Mouse (Mus musculus) intestine, postnatal 0 days (tissue): Measurements from ENCODE around the gene Acsl1. TPM values are rescaled to one million over a fixed set of nuclear protein-coding genes. Genes with fewer than 3 reads are reported as not detected.

Experiments used
- ATAC-seq: fragments of 200-750 bp; cut with Nextera tagmentation; 2 replicates; pipeline ENCODE4 v1.8.0; 2017; ENCODE audit warnings: mild to moderate bottlenecking, moderate TSS enrichment, moderate library complexity
- H3K27ac ChIP-seq: fragments of 300-500 bp; sonication (generic); 2 replicates; pipeline ENCODE4 v1.5.1; 2014; ENCODE audit warnings: mild to moderate bottlenecking, low read depth, low read length, moderate library complexity
- H3K27me3 ChIP-seq: fragments of 300-500 bp; sonication (generic); replicated peaks from 2 replicates; pipeline ENCODE4 v1.6.1; 2014; ENCODE audit warnings: low read length, mixed read lengths; ENCODE audit not compliant: control insufficient read depth, insufficient read depth
- H3K36me3 ChIP-seq: fragments of 300-500 bp; sonication (generic); 2 replicates; pipeline ENCODE4 v1.6.1; 2014; ENCODE audit warnings: mild to moderate bottlenecking, moderate library complexity; ENCODE audit not compliant: control insufficient read depth, insufficient read depth
- H3K4me1 ChIP-seq: fragments of 300-500 bp; sonication (generic); replicated peaks from 2 replicates; pipeline ENCODE4 v1.6.1; 2014; ENCODE audit warnings: antibody characterized with exemption, low read length, mixed read lengths; ENCODE audit not compliant: control insufficient read depth, insufficient read depth
- H3K4me2 ChIP-seq: fragments of 300-500 bp; sonication (generic); replicated peaks from 2 replicates; pipeline ENCODE4 v1.6.1; 2014; ENCODE audit warnings: low read depth, mild to moderate bottlenecking, moderate library complexity
- H3K4me3 ChIP-seq: fragments of 300-500 bp; sonication (generic); 2 replicates; pipeline ENCODE4 v1.5.1; 2014; ENCODE audit warnings: low read depth, low read length
- H3K9ac ChIP-seq: fragments of 300-500 bp; sonication (generic); 2 replicates; pipeline ENCODE4 v1.6.1; 2014; ENCODE audit warnings: mild to moderate bottlenecking, low read depth, low read length
- H3K9me3 ChIP-seq: fragments of 300-500 bp; sonication (generic); 2 replicates; pipeline ENCODE4 v1.6.1; 2016; ENCODE audit warnings: mixed run types; ENCODE audit not compliant: control insufficient read depth
- CTCF ChIP-seq: sonication (generic); IDR thresholded peaks from 2 replicates; pipeline ENCODE4 v1.5.1; 2016; ENCODE audit warnings: low read depth, mild to moderate bottlenecking, control low read depth, antibody characterized with exemption, moderate library complexity
- WGBS: fragments of 180-500 bp; shearing (Covaris S2); extraction: QIAGEN DNeasy Blood & Tissue Kit; methylation state at CpG from one replicate; pipeline ENCODE4 v1.1.7; 2014; 5-methylcytosine and 5-hydroxymethylcytosine counted together
- polyA plus RNA-seq: library from polyadenylated mRNA; unstranded; fragments of >200 nt; fragmentation: Nextera tagmentation; extraction: Ambion mirVana; gene quantifications from 2 replicates; pipeline ENCODE4 v1.2.1, GENCODE M21; 2015

Gene Acsl1
- polyA plus RNA-seq, 1 experiment from 2014 or later: 54.0 TPM

- WGBS: 81% methylated on average over 14 of the region's 14 CpGs
- no peak overlapping the region for H3K9ac ChIP-seq
- no peaks in the 10 kb centered on the region for H3K4me1 ChIP-seq
- H3K4me3 ChIP-seq: no peak overlapping the region
- no peak overlapping the region for H3K27ac ChIP-seq
- no peak for ATAC-seq
- no peaks in the 10 kb centered on the region for H3K27me3 ChIP-seq
- H3K4me2 ChIP-seq: no peak overlapping the region
- H3K9me3 ChIP-seq: no peaks in the 10 kb centered on the region
- no peak for TF ChIP-seq CTCF
- peaks cover 66% of the 10 kb centered on the region for H3K36me3 ChIP-seq
Measured at GRCm38 (mm10) chr8:46508488-46509395, 37.9 kb downstream of the Acsl1 start.

DNA sequence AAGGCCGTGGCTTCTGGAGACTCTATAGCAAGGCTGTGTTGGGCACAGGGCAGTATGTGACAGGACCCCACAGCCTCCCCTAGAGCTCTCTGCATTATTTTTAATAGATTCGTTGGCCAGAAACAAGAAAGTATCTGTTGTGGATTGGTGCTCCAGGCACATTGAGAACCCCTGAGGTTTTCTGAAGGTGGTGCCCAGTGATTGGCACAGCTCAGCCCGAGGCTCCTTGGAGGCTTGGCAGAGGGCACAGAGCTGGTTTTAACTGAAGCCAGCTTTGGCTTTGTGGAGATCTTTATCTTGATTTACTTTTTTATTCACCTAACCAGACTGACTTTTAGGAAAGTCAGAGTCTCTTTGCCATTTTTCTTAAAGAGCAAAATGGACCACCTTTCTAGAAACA is 38.6 kb downstream of the Acsl1 start:
- no peak for ATAC-seq
- Histone ChIP-seq H3K36me3 (peaks cover 72% of the 10 kb centered on the region), H3K9me3 (no peaks in the 10 kb centered on the region), H3K4me3 (no peak overlapping the region), H3K4me2 (no peak overlapping the region), H3K4me1 (no peaks in the 10 kb centered on the region), H3K27me3 (no peaks in the 10 kb centered on the region), H3K9ac (no peak overlapping the region), H3K27ac (no peak overlapping the region)
- TF ChIP-seq CTCF: no peak
- WGBS: 89% methylated on average over 3 of the region's 3 CpGs

- Histone ChIP-seq H3K4me2 (no peak overlapping the region), H3K4me1 (no peaks in the 10 kb centered on the region), H3K27me3 (no peaks in the 10 kb centered on the region), H3K9me3 (no peaks in the 10 kb centered on the region), H3K4me3 (no peak overlapping the region), H3K9ac (no peak overlapping the region), H3K27ac (no peak overlapping the region), H3K36me3 (peaks cover 75% of the 10 kb centered on the region)
- no peak for ATAC-seq
- WGBS: 86% methylated on average over 9 of the region's 9 CpGs
- no peak for TF ChIP-seq CTCF
Measured at GRCm38 (mm10) chr8:46511336-46511735, 40.5 kb downstream of the Acsl1 start.

- Histone ChIP-seq H3K4me1 (no peaks in the 10 kb centered on the region), H3K9ac (no peak overlapping the region), H3K4me2 (no peak overlapping the region), H3K27me3 (no peaks in the 10 kb centered on the region), H3K27ac (no peak overlapping the region), H3K4me3 (no peak overlapping the region), H3K36me3 (peaks cover 73% of the 10 kb centered on the region), H3K9me3 (no peaks in the 10 kb centered on the region)
- 53% methylated on average over 8 of the region's 8 CpGs for WGBS
- ATAC-seq: no peak
- no peak for TF ChIP-seq CTCF
Measured at GRCm38 (mm10) chr8:46512538-46512937, 41.7 kb downstream of the Acsl1 start.

- TF ChIP-seq CTCF: no peak
- ATAC-seq: no peak
- Histone ChIP-seq H3K9me3 (no peaks in the 10 kb centered on the region), H3K9ac (no peak overlapping the region), H3K4me3 (no peak overlapping the region), H3K36me3 (peaks cover 83% of the 10 kb centered on the region), H3K4me1 (no peaks in the 10 kb centered on the region), H3K27ac (no peak overlapping the region), H3K27me3 (no peaks in the 10 kb centered on the region), H3K4me2 (no peak overlapping the region)
- 74% methylated on average over 1 of the region's 1 CpGs for WGBS
Measured at GRCm38 (mm10) chr8:46514027-46514426, 43.2 kb downstream of the Acsl1 start.

- Histone ChIP-seq H3K9ac (no peak overlapping the region), H3K36me3 (peaks cover 75% of the 10 kb centered on the region), H3K4me3 (no peak overlapping the region), H3K4me1 (peaks cover under 1% of the 10 kb centered on the region; the same call in 1 of the 2 replicates), H3K4me2 (no peak overlapping the region), H3K27me3 (no peaks in the 10 kb centered on the region), H3K27ac (no peak overlapping the region), H3K9me3 (no peaks in the 10 kb centered on the region)
- no peak for ATAC-seq
- TF ChIP-seq CTCF: no peak
- WGBS: 83% methylated on average over 6 of the region's 6 CpGs
Measured at GRCm38 (mm10) chr8:46520667-46521066, 49.8 kb downstream of the Acsl1 start.
